8 mouse cellular contexts compared by ENCODE assay signal in the genomic region with DNA sequence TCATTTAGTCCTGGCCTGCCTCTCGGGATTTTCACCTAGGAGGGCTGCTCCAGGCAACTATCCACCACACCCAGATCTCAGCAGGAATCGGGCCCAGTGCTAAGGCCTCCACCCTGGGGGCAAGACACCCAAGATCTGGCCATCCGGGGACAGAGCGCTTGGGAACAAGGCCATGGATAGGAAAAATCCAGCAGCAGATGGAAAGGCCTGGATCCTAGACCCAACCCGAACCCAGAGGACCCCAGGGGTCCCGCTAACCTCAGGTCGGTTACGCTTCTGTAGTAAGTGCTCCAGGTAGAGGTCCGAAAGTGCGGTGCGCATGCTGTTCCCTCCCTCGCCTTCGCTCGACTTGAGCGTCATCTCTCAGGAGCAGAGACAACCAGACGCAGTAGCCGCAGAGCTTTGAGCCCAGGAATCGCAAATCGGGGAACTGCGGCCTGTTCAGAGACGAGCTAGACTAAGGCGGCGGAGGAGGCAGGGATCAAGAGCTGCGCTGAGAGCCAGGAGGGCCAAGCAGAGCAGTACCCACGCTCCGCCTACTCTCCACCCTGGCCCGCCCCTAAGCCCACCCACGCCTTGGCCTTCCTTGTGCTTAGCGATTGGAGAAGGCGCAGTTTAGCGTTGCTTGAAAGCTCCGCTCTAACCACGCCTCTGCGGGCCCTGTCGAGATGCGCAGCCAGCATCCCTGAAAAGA. TPM values are rescaled to one million over a fixed set of nuclear protein-coding genes. Genes with fewer than 3 reads are reported as not detected.
A peak's percentile ranks its signal among the peaks of the same experiment; 100 is the strongest.
DNase-seq lines count a peak whose midpoint lies in the region; ATAC-seq and TF ChIP-seq lines count a peak whose summit lies in the region.

TSS of gene Mpp1 (minus strand) at position 550 of the 694 bp plus-strand sequence.

- H3K9me3 ChIP-seq in E14TG2a.4 (ENCODE audit: low read length) = no peaks in the 10 kb centered on the region
- no peaks in the 10 kb centered on the region for H3K9me3 ChIP-seq in forebrain, embryonic 12.5 days
- no peaks in the 10 kb centered on the region for H3K9me3 ChIP-seq in heart, postnatal 0 days (replicated peaks; ENCODE audit: control insufficient read depth, low read length)
- no peaks in the 10 kb centered on the region for H3K9me3 ChIP-seq in liver, embryonic 16.5 days (replicated peaks; ENCODE audit: control insufficient read depth, low read length)
- no peaks in the 10 kb centered on the region for H3K9me3 ChIP-seq in neural tube, embryonic 13.5 days

- no peak for TF ChIP-seq POLR2A in testis, adult 2 months (IDR thresholded peaks at IDR 0.05; ENCODE audit: control insufficient read depth, low read depth, low read length)

- peak within 1 kb of the TSS; percentile 61 for H3K9ac ChIP-seq in forebrain, embryonic 12.5 days
- peak within 1 kb of the TSS; percentile 67 for H3K9ac ChIP-seq in heart, postnatal 0 days (replicated peaks; ENCODE audit: low read depth, low read length)
- H3K9ac ChIP-seq in liver, embryonic 16.5 days (ENCODE audit: low read depth, low read length) = peak within 1 kb of the TSS; percentile 76
- peak within 1 kb of the TSS; percentile 71 for H3K9ac ChIP-seq in neural tube, embryonic 13.5 days

- peak within 1 kb of the TSS; percentile 58 for H3K4me2 ChIP-seq in forebrain, embryonic 12.5 days
- H3K4me2 ChIP-seq in heart, postnatal 0 days (ENCODE audit: low read depth, low read length) = peak within 1 kb of the TSS; percentile 68
- H3K4me2 ChIP-seq in liver, embryonic 16.5 days (ENCODE audit: low read depth, low read length) = peak within 1 kb of the TSS; percentile 62
- peak within 1 kb of the TSS; percentile 63 for H3K4me2 ChIP-seq in neural tube, embryonic 13.5 days

- WGBS in forebrain, embryonic 12.5 days = 23% methylated on average over 36 of the region's 36 CpGs
- WGBS in heart, postnatal 0 days = 12% methylated on average over 34 of the region's 36 CpGs
- WGBS in liver, embryonic 16.5 days (ENCODE audit: insufficient replicate concordance) = 25% methylated on average over 36 of the region's 36 CpGs
- 19% methylated on average over 36 of the region's 36 CpGs for WGBS in neural tube, embryonic 13.5 days

- ATAC-seq in forebrain, embryonic 12.5 days (ENCODE audit: low FRiP score) = peak; percentile 100
- ATAC-seq in heart, postnatal 0 days (ENCODE audit: insufficient read depth, low read depth) = peak; percentile 96
- ATAC-seq in liver, embryonic 16.5 days (ENCODE audit: low read depth) = peak; percentile 98
- ATAC-seq in neural tube, embryonic 13.5 days (ENCODE audit: low read depth) = peak; percentile 100

- H3K4me1 ChIP-seq in E14TG2a.4 (replicated peaks; ENCODE audit: low read depth, low read length) = peaks cover 12% of the 10 kb centered on the region
- H3K4me1 ChIP-seq in forebrain, embryonic 12.5 days = no peaks in the 10 kb centered on the region
- H3K4me1 ChIP-seq in heart, postnatal 0 days (ENCODE audit: control insufficient read depth, insufficient read depth) = no peaks in the 10 kb centered on the region
- no peaks in the 10 kb centered on the region; the same call in none of the 2 replicates for H3K4me1 ChIP-seq in liver, embryonic 16.5 days (ENCODE audit: control insufficient read depth, low read depth, low read length)
- H3K4me1 ChIP-seq in neural tube, embryonic 13.5 days (replicated peaks) = peaks cover 4% of the 10 kb centered on the region; the same call in 1 of the 2 replicates
- H3K4me1 ChIP-seq in testis, adult 2 months (ENCODE audit: control insufficient read depth, insufficient read depth, low read length) = no peaks in the 10 kb centered on the region

- no peak within 1 kb of the TSS for H3K27ac ChIP-seq in forebrain, embryonic 12.5 days
- peak within 1 kb of the TSS; percentile 55 for H3K27ac ChIP-seq in heart, postnatal 0 days (ENCODE audit: low read depth)
- H3K27ac ChIP-seq in liver, embryonic 16.5 days (ENCODE audit: low read length) = peak within 1 kb of the TSS; percentile 94
- no peak within 1 kb of the TSS; the same call in 1 of the 2 replicates for H3K27ac ChIP-seq in neural tube, embryonic 13.5 days (replicated peaks)
- 0 out of 2 replicates have a peak within 1 kb of the TSS, but pooled peaks have one; percentile 24 for H3K27ac ChIP-seq in testis, adult 2 months (ENCODE audit: control insufficient read depth, insufficient read depth, low read depth, low read length)

- H3K4me3 ChIP-seq in E14TG2a.4 (replicated peaks; ENCODE audit: low read length) = peak within 1 kb of the TSS; percentile 79
- peak within 1 kb of the TSS; percentile 48 for H3K4me3 ChIP-seq in forebrain, embryonic 12.5 days (replicated peaks)
- H3K4me3 ChIP-seq in heart, postnatal 0 days (ENCODE audit: low read depth, low read length) = peak within 1 kb of the TSS; percentile 65
- peak within 1 kb of the TSS; percentile 75 for H3K4me3 ChIP-seq in liver, embryonic 16.5 days (ENCODE audit: low read depth, low read length)
- peak within 1 kb of the TSS; percentile 48 for H3K4me3 ChIP-seq in neural tube, embryonic 13.5 days
- H3K4me3 ChIP-seq in testis, adult 2 months (ENCODE audit: control insufficient read depth, low read depth, low read length) = peak within 1 kb of the TSS; percentile 77

- peak; percentile 84 for DNase-seq in c-Kit-positive CD71-positive TER-119-positive erythroid progenitor cells, embryonic 14.5 days (ENCODE audit: low spot score)
- DNase-seq in heart, postnatal 0 days (ENCODE audit: low spot score) = peak; percentile 74
- peak; percentile 86 to 89 for DNase-seq in kidney, postnatal 4 days

- no peaks in the 10 kb centered on the region for H3K36me3 ChIP-seq in E14TG2a.4 (ENCODE audit: insufficient read depth, low read length)
- H3K36me3 ChIP-seq in forebrain, embryonic 12.5 days (replicated peaks) = no peaks in the 10 kb centered on the region
- 0 out of 2 replicates have a peak, but pooled peaks cover under 1% of the 10 kb centered on the region for H3K36me3 ChIP-seq in heart, postnatal 0 days (replicated peaks; ENCODE audit: control insufficient read depth, insufficient read depth, low read length)
- H3K36me3 ChIP-seq in liver, embryonic 16.5 days (ENCODE audit: control insufficient read depth, insufficient read depth) = peaks cover under 1% of the 10 kb centered on the region
- no peaks in the 10 kb centered on the region for H3K36me3 ChIP-seq in neural tube, embryonic 13.5 days
- no peaks in the 10 kb centered on the region for H3K36me3 ChIP-seq in testis, adult 2 months (ENCODE audit: control insufficient read depth, insufficient read depth, low read length)

- no peaks in the 10 kb centered on the region for H3K27me3 ChIP-seq in E14TG2a.4 (ENCODE audit: insufficient read depth, low read length)
- no peaks in the 10 kb centered on the region for H3K27me3 ChIP-seq in forebrain, embryonic 12.5 days
- no peaks in the 10 kb centered on the region for H3K27me3 ChIP-seq in heart, postnatal 0 days (ENCODE audit: control insufficient read depth, insufficient read depth, low read length)
- H3K27me3 ChIP-seq in liver, embryonic 16.5 days (ENCODE audit: control insufficient read depth, insufficient read depth, low read depth, low read length) = no peaks in the 10 kb centered on the region
- no peaks in the 10 kb centered on the region for H3K27me3 ChIP-seq in neural tube, embryonic 13.5 days
- H3K27me3 ChIP-seq in testis, adult 2 months (ENCODE audit: control insufficient read depth, insufficient read depth, low read length) = no peaks in the 10 kb centered on the region

- no peak for TF ChIP-seq CTCF in E14TG2a.4 (conservative IDR thresholded peaks at IDR 0.05; ENCODE audit: low read length)
- no peak for TF ChIP-seq CTCF in heart, postnatal 0 days (IDR thresholded peaks at IDR 0.05; ENCODE audit: low read depth)
- TF ChIP-seq CTCF in testis, adult 2 months (IDR thresholded peaks at IDR 0.05; ENCODE audit: control insufficient read depth, insufficient read depth, insufficient replicate concordance, low read depth, low read length) = no peak

- TF ChIP-seq EP300 in heart, postnatal 0 days (IDR thresholded peaks at IDR 0.05; ENCODE audit: low read depth) = no peak

RNA-seq across cellular contexts. Expression of gene Mpp1, which starts in this region (rescaled TPM):
- 19.3 and 20.7 TPM in 2 replicates for polyA plus RNA-seq in forebrain, embryonic 12.5 days (2016; fragmentation: Nextera tagmentation; extraction: Ambion mirVana)
- 35.3 and 36.9 TPM in 2 replicates for total RNA-seq in heart, postnatal 0 days (2014; rRNA removed; ENCODE audit: low replicate concordance)
- 20.8 and 21.1 TPM in 2 replicates for polyA plus RNA-seq in heart, postnatal 0 days (2015; fragmentation: Nextera tagmentation; extraction: Ambion mirVana)
- 155 and 158 TPM in 2 replicates for polyA plus RNA-seq in liver, embryonic 16.5 days (2015; fragmentation: Nextera tagmentation; extraction: Ambion mirVana)
- 27.2 and 28.3 TPM in 2 replicates for polyA plus RNA-seq in neural tube, embryonic 13.5 days (2015; fragmentation: Nextera tagmentation; extraction: Ambion mirVana)
- polyA plus RNA-seq in testis, adult 2 months (2012; rRNA removed) = 2.4 TPM in 2 replicates

Comparison
In these comparisons a context has a peak if more than half of its experiments do, and no peak if none do; other contexts are left out.
1. H3K27ac ChIP-seq: peak in heart, postnatal 0 days (single experiment), liver, embryonic 16.5 days (single experiment) and testis, adult 2 months (single experiment); none in forebrain, embryonic 12.5 days (single experiment) and neural tube, embryonic 13.5 days (single experiment).
2. Peak in every context shown above with its lines, with median percentiles within 50 percentile points of each other: H3K4me3 ChIP-seq, DNase-seq, ATAC-seq, H3K4me2 ChIP-seq and H3K9ac ChIP-seq.